Mouse (Mus musculus) liver, embryonic 14.5 days (tissue): ENCODE results near the gene Gtf2b. TPM values are rescaled to one million over a fixed set of nuclear protein-coding genes. Genes with fewer than 3 reads are reported as not detected.

ENCODE experiments used
- ATAC-seq: fragments of 200-750 bp; cut with Nextera tagmentation; 2 replicates; pipeline ENCODE4 v1.8.0; 2017; ENCODE audit warnings: moderate number of reproducible peaks, mild to moderate bottlenecking, moderate library complexity; ENCODE audit not compliant: insufficient read depth
- DNase-seq, 3 experiments: peaks; one replicate each; pipeline ENCODE4 v3.0.0-alpha.2; 2012 to 2013; ENCODE audit warnings: low read depth in 3 of 3, low spot score in 3 of 3
- H3K27ac ChIP-seq: fragments of 300-500 bp; sonication (generic); 2 replicates; pipeline ENCODE4 v1.5.1; 2014; ENCODE audit warnings: moderate library complexity, mild to moderate bottlenecking, control low read depth, inconsistent platforms
- H3K27me3 ChIP-seq: fragments of 300-500 bp; sonication (generic); 2 replicates; pipeline ENCODE4 v1.6.1; 2014; ENCODE audit warnings: mild to moderate bottlenecking, low read length, moderate library complexity; ENCODE audit not compliant: control insufficient read depth, insufficient read depth
- H3K36me3 ChIP-seq: fragments of 300-500 bp; sonication (generic); replicated peaks from 2 replicates; pipeline ENCODE4 v1.6.1; 2014; ENCODE audit warnings: low read depth; ENCODE audit not compliant: control insufficient read depth, insufficient read depth
- H3K4me1 ChIP-seq, 2 experiments: fragments of 200-500 bp in 1 of 2; fragments of 300-500 bp in 1 of 2; sonication (generic) in 1 of 2; replicated peaks; 2 replicates each; pipeline ENCODE4 v1.6.1; 2012 to 2014; ENCODE audit warnings: antibody characterized with exemption in 1 of 2, inconsistent platforms in 1 of 2, low read length in 1 of 2; ENCODE audit not compliant: control insufficient read depth in 2 of 2, insufficient read depth in 2 of 2
- H3K4me2 ChIP-seq: fragments of 300-500 bp; sonication (generic); 2 replicates; pipeline ENCODE4 v1.6.1; 2014; ENCODE audit warnings: low read depth, mild to moderate bottlenecking, control low read depth, moderate library complexity
- H3K4me3 ChIP-seq, 2 experiments: fragments of 200-500 bp in 1 of 2; fragments of 300-500 bp in 1 of 2; sonication (generic) in 1 of 2; 2 replicates each; pipeline ENCODE4 v1.5.1; 2012 to 2014; ENCODE audit warnings: low read depth in 2 of 2, low read length in 2 of 2, mild to moderate bottlenecking in 2 of 2, control low read depth in 1 of 2, inconsistent platforms in 1 of 2, moderate library complexity in 1 of 2; ENCODE audit not compliant: insufficient read depth in 1 of 2
- H3K9ac ChIP-seq: fragments of 300-500 bp; sonication (generic); replicated peaks from 2 replicates; pipeline ENCODE4 v1.6.1; 2014; ENCODE audit warnings: mild to moderate bottlenecking, control low read depth, moderate library complexity
- H3K9me3 ChIP-seq: fragments of 300-500 bp; sonication (generic); 2 replicates; pipeline ENCODE4 v1.6.1; 2016; ENCODE audit warnings: low read length, mixed read lengths; ENCODE audit not compliant: control insufficient read depth
- CTCF ChIP-seq: IDR thresholded peaks from 2 replicates; pipeline ENCODE4 v1.5.1; 2016; ENCODE audit warnings: antibody characterized with exemption, low read depth, control low read depth
- EP300 ChIP-seq: IDR thresholded peaks from 2 replicates; pipeline ENCODE4 v1.6.1; 2016; ENCODE audit warnings: antibody characterized with exemption, low read depth
- WGBS: fragments of 180-500 bp; shearing (Covaris S2); extraction: QIAGEN DNeasy Blood & Tissue Kit; methylation state at CpG from one replicate; pipeline ENCODE4 v1.1.7; 2014; ENCODE audit not compliant: insufficient replicate concordance; 5-methylcytosine and 5-hydroxymethylcytosine counted together
- polyA plus RNA-seq, 2 experiments: library from polyadenylated mRNA; depleted of rRNA in 1 of 2; stranded (reverse) in 1 of 2; unstranded in 1 of 2; fragments of >200 nt; fragmentation: Nextera tagmentation in 1 of 2; extraction: Ambion mirVana in 1 of 2; gene quantifications; 2 replicates each; pipeline versions ENCODE4 v1.2.1 to v1.2.3; 2012 to 2014

The Gtf2b gene
- polyA plus RNA-seq (2012; rRNA removed) (17.5 and 26.4 TPM in 2 replicates), polyA plus RNA-seq (2014; fragmentation: Nextera tagmentation; extraction: Ambion mirVana) (44.3 and 46.2 TPM in 2 replicates)

- no peaks in the 10 kb centered on the region for H3K27me3 ChIP-seq
- no peaks in the 10 kb centered on the region for H3K9me3 ChIP-seq
- H3K4me1 ChIP-seq = peaks cover 13 to 33% of the 10 kb centered on the region in 2 experiments
- H3K36me3 ChIP-seq = no peaks in the 10 kb centered on the region
- DNase-seq (peak; percentile 84 to 85 (median 85)), ATAC-seq (peak; percentile 99)
- WGBS = under 1% methylated on average over 64 of the region's 64 CpGs
- 0 out of 2 replicates have a peak, but pooled peaks have one; percentile 15 for TF ChIP-seq EP300
- no peak for TF ChIP-seq CTCF
- peak within 1 kb of the TSS; percentile 80 to 98 for H3K4me3 ChIP-seq
- peak within 1 kb of the TSS; percentile 57 for H3K27ac ChIP-seq
- H3K4me2 ChIP-seq = peak within 1 kb of the TSS; percentile 70
- peak within 1 kb of the TSS; percentile 90 for H3K9ac ChIP-seq
These were observed at the start of gene Gtf2b for GRCm38 (mm10) chr3:142764995-142765777. Gtf2b (plus strand) TSS chr3:142765045.

GRCm38 (mm10) chr3:142725481-142725880 lies 39.4 kb upstream of the Gtf2b start:
- H3K36me3 ChIP-seq = no peaks in the 10 kb centered on the region; the same call in 1 of the 2 replicates
- no peak overlapping the region for H3K4me3 ChIP-seq
- H3K27me3 ChIP-seq = no peaks in the 10 kb centered on the region
- DNase-seq (no peak), ATAC-seq (no peak)
- no peak overlapping the region for H3K4me2 ChIP-seq
- H3K9me3 ChIP-seq = no peaks in the 10 kb centered on the region
- WGBS = 57% methylated on average over 2 of the region's 2 CpGs
- H3K9ac ChIP-seq = no peak overlapping the region
- H3K4me1 ChIP-seq = no peaks in the 10 kb centered on the region
- H3K27ac ChIP-seq = no peak overlapping the region
- TF ChIP-seq CTCF (no peak), EP300 (no peak)

GRCm38 (mm10) chr3:142725969-142726672 lies 38.7 kb upstream of the Gtf2b start:
- no peak overlapping the region for H3K4me2 ChIP-seq
- no peak overlapping the region for H3K9ac ChIP-seq
- DNase-seq (no peak), ATAC-seq (no peak)
- H3K27ac ChIP-seq = no peak overlapping the region
- H3K27me3 ChIP-seq = no peaks in the 10 kb centered on the region
- no peak overlapping the region for H3K4me3 ChIP-seq
- 77% methylated on average over 22 of the region's 22 CpGs for WGBS
- H3K9me3 ChIP-seq = no peaks in the 10 kb centered on the region
- H3K36me3 ChIP-seq = no peaks in the 10 kb centered on the region; the same call in 1 of the 2 replicates
- no peak for TF ChIP-seq CTCF
- H3K4me1 ChIP-seq = no peaks in the 10 kb centered on the region

GRCm38 (mm10) chr3:142734291-142734690 lies 30.6 kb upstream of the Gtf2b start:
- WGBS = 77% methylated on average over 12 of the region's 12 CpGs

GRCm38 (mm10) chr3:142740896-142741295 lies 23.9 kb upstream of the Gtf2b start:
- no peak for TF ChIP-seq CTCF
- TF ChIP-seq EP300 = no peak
- Histone ChIP-seq H3K9ac (no peak overlapping the region), H3K4me1 (no peaks in the 10 kb centered on the region; a peak in 1 of 4 replicates), H3K27me3 (no peaks in the 10 kb centered on the region), H3K9me3 (no peaks in the 10 kb centered on the region), H3K4me3 (no peak overlapping the region), H3K27ac (no peak overlapping the region), H3K4me2 (no peak overlapping the region), H3K36me3 (no peaks in the 10 kb centered on the region)
- WGBS = 57% methylated on average over 7 of the region's 7 CpGs
- ATAC-seq (no peak), DNase-seq (no peak)

More at GRCm38 (mm10) chr3:142734291-142734690, 30.6 kb upstream of the Gtf2b start:
- DNase-seq (no peak), ATAC-seq (no peak)
- no peaks in the 10 kb centered on the region for H3K36me3 ChIP-seq
- H3K9ac ChIP-seq = no peak overlapping the region
- no peak overlapping the region for H3K4me2 ChIP-seq
- TF ChIP-seq EP300 = no peak
- no peak for TF ChIP-seq CTCF
- H3K4me3 ChIP-seq = no peak overlapping the region
- H3K4me1 ChIP-seq = no peaks in the 10 kb centered on the region
- H3K9me3 ChIP-seq = no peaks in the 10 kb centered on the region
- H3K27ac ChIP-seq = no peak overlapping the region
- no peaks in the 10 kb centered on the region for H3K27me3 ChIP-seq
